Mouse (Mus musculus) lung, postnatal 0 days (tissue): ENCODE measurements at regions not wholly inside any gene's neighbourhood (a gene's known extent, or its start where the extent isn't known, plus 50 kb on each side); places are given as distances from the start of the nearest gene placed in this dataset.
A peak's percentile ranks its signal among the peaks of the same experiment; 100 is the strongest.

Experiments
- ATAC-seq: fragments of 200-750 bp; cut with Nextera tagmentation; 2 replicates; pipeline ENCODE4 v1.8.0; 2017; ENCODE audit warnings: moderate library complexity
- DNase-seq: peaks from one replicate; pipeline ENCODE4 v3.0.0-alpha.2; 2016; ENCODE audit warnings: low spot score
- H3K27ac ChIP-seq: fragments of 300-500 bp; sonication (generic); 2 replicates; pipeline ENCODE4 v1.5.1; 2014; ENCODE audit warnings: antibody characterized with exemption, mild to moderate bottlenecking, low read length, mixed read lengths
- H3K27me3 ChIP-seq: fragments of 300-500 bp; sonication (generic); replicated peaks from 2 replicates; pipeline ENCODE4 v1.6.1; 2014; ENCODE audit warnings: low read length, mixed read lengths; ENCODE audit not compliant: insufficient read depth
- H3K36me3 ChIP-seq: fragments of 300-500 bp; sonication (generic); 2 replicates; pipeline ENCODE4 v1.6.1; 2014; ENCODE audit warnings: low read length, mixed read lengths; ENCODE audit not compliant: insufficient read depth
- H3K4me1 ChIP-seq: fragments of 300-500 bp; sonication (generic); 2 replicates; pipeline ENCODE4 v1.6.1; 2014; ENCODE audit warnings: antibody characterized with exemption, low read depth, low read length, mixed read lengths; ENCODE audit not compliant: insufficient read depth
- H3K4me2 ChIP-seq: fragments of 300-500 bp; sonication (generic); replicated peaks from 2 replicates; pipeline ENCODE4 v1.6.1; 2014; ENCODE audit warnings: low read depth, mild to moderate bottlenecking, low read length, moderate library complexity, mixed read lengths
- H3K4me3 ChIP-seq: fragments of 300-500 bp; sonication (generic); 2 replicates; pipeline ENCODE4 v1.5.1; 2014; ENCODE audit warnings: low read depth, low read length
- H3K9ac ChIP-seq: fragments of 300-500 bp; sonication (generic); replicated peaks from 2 replicates; pipeline ENCODE4 v1.6.1; 2014; ENCODE audit warnings: low read depth, mild to moderate bottlenecking
- H3K9me3 ChIP-seq: fragments of 300-500 bp; sonication (generic); 2 replicates; pipeline ENCODE4 v1.6.1; 2016; ENCODE audit warnings: low read length, mixed read lengths
- CTCF ChIP-seq: IDR thresholded peaks from 2 replicates; pipeline ENCODE4 v1.5.1; 2016; ENCODE audit warnings: antibody characterized with exemption, mild to moderate bottlenecking
- EP300 ChIP-seq: IDR thresholded peaks from 2 replicates; pipeline ENCODE4 v1.6.1; 2016; ENCODE audit warnings: antibody characterized with exemption, mild to moderate bottlenecking, control low read depth
- WGBS: fragments of 180-500 bp; shearing (Covaris S2); extraction: QIAGEN DNeasy Blood & Tissue Kit; methylation state at CpG from one replicate; pipeline ENCODE4 v1.1.7; 2014; 5-methylcytosine and 5-hydroxymethylcytosine counted together

DNA sequence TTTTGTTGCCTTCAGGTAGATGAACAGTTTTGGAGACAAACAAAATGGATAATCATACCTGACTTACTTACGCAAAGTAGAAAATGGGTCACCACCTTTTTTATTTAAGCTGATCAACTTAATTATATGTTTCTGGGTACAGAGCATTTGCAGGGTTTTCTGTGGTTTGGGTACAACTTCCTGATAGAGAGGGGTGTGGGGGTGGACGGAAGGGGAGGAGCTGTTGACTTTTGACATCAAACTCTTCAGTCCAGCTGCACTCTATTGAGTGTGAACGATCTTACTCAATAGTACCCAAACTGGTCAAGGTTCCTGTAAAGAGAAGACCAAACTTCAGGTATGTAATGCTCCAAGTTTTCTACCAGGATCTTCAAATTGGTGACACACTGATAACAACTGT, 316.0 kb upstream of the Satb1 start:
- no peak overlapping the region for H3K4me3 ChIP-seq
- no peaks in the 10 kb centered on the region for H3K36me3 ChIP-seq
- no peak for ATAC-seq
- H3K4me1 ChIP-seq, result no peaks in the 10 kb centered on the region
- H3K9me3 ChIP-seq, result no peaks in the 10 kb centered on the region
- no peak for DNase-seq
- H3K27me3 ChIP-seq, result no peaks in the 10 kb centered on the region
- 81% methylated on average over 3 of the region's 3 CpGs for whole genome bisulfite sequencing
- no peak for TF ChIP-seq EP300
- no peak for TF ChIP-seq CTCF
- no peak overlapping the region for H3K4me2 ChIP-seq
- no peak overlapping the region for H3K9ac ChIP-seq
- no peak overlapping the region for H3K27ac ChIP-seq

DNA sequence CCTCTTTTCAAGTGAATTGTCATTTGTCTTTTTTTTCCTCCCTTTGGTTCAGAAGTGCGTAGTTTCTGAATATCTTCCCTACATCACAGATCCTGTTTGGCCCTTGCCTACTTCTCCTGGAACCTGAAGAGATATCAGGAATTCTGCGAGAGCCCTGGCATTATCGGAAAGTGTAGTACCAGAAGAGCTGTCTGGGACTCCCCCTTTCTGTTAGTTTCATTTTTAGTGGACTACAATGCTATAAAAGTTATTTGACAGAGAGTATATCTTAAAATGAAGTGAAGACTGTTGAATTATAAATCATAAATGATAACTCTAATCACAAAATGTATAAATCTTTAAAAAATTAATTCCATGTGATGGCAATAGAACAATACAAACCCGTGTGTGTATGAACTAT, 270.8 kb upstream of the Satb1 start:
- H3K4me2 ChIP-seq, result no peak overlapping the region
- H3K27me3 ChIP-seq, result no peaks in the 10 kb centered on the region
- H3K4me1 ChIP-seq, result no peaks in the 10 kb centered on the region
- WGBS, result 82% methylated on average over 4 of the region's 4 CpGs
- H3K9me3 ChIP-seq, result no peaks in the 10 kb centered on the region
- H3K27ac ChIP-seq, result no peak overlapping the region
- DNase-seq (no peak), ATAC-seq (no peak)
- H3K36me3 ChIP-seq, result no peaks in the 10 kb centered on the region
- H3K9ac ChIP-seq, result no peak overlapping the region
- TF ChIP-seq CTCF (no peak), EP300 (no peak)
- no peak overlapping the region for H3K4me3 ChIP-seq

DNA sequence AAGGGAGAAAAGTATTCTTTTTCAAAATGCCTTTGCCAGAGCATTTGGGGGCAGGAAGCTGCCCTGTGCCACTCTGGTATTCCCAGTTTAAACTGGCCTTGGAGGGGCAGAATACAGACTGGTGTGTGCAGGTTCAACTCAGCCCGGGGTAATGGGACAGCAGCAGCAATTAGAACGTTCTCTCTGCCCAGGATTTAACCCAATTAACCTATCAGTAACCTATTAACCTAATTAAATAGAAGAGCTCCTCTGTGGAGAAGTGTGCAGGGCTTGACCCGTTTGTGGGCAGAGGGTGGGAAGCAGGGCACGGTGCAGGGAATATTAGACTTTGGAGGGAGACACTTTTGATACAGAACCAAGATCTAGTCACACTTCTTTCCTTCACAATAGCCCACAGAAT, 252.7 kb upstream of the Satb1 start:
- Histone ChIP-seq H3K9ac (no peak overlapping the region), H3K36me3 (no peaks in the 10 kb centered on the region)
- WGBS, result 47% methylated on average over 4 of the region's 4 CpGs

DNA sequence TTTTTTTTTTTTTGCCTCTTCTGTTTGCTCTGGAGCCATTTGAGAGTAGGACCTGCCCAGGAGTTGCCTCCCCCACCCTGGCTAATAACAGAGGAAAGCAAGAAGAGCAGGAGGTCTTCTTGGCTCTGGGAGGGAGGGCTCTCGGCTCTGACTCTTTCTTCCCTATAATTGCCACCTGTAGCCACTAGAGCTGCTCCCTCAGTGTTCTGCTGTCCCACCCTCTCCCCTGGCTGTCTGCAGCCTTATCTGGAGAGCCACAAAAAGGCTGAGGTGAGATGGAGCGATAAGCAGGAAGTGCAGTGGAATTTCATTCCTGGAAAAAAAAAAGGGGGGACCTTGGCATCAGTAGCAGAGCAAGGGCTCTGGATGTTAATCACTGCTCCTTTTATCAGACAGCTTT, 251.4 kb upstream of the Satb1 start:
- TF ChIP-seq EP300, result no peak
- no peak for TF ChIP-seq CTCF
- H3K4me3 ChIP-seq, result no peak overlapping the region
- ATAC-seq, result no peak

More for the DNA sequence above, 252.7 kb upstream of the Satb1 start:
- Histone ChIP-seq H3K4me1 (no peaks in the 10 kb centered on the region), H3K27me3 (no peaks in the 10 kb centered on the region), H3K9me3 (no peaks in the 10 kb centered on the region), H3K4me2 (no peak overlapping the region), H3K27ac (no peak overlapping the region), H3K4me3 (no peak overlapping the region)
- TF ChIP-seq EP300, result no peak
- TF ChIP-seq CTCF, result no peak
- ATAC-seq (no peak), DNase-seq (no peak)

DNA sequence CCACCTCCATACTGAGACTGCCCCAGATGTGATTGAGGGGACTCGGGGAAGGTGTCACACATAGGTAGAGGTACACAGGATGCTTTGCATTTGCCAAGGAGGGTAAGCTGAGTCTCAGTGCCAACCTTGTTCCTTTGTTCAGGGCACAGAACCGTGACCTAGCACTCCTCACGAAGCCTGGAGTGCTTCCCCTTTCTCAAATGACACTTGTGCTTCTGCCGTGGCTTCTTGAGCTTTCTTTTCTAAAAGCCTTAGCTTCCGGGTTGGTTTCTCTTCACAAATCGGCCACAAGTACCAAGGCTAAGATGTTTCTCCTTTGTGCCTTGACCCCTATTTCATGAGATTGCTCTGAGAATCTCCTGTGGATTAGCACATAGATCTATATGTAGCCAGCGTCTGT, 246.2 kb upstream of the Satb1 start:
- H3K4me3 ChIP-seq, result no peak overlapping the region
- H3K27ac ChIP-seq, result no peak overlapping the region
- WGBS, result 55% methylated on average over 7 of the region's 7 CpGs
- H3K4me1 ChIP-seq, result no peaks in the 10 kb centered on the region
- H3K36me3 ChIP-seq, result no peaks in the 10 kb centered on the region
- DNase-seq, result no peak
- H3K4me2 ChIP-seq, result no peak overlapping the region
- ATAC-seq, result no peak
- TF ChIP-seq EP300 (no peak), CTCF (no peak)
- H3K27me3 ChIP-seq, result no peaks in the 10 kb centered on the region
- H3K9me3 ChIP-seq, result no peaks in the 10 kb centered on the region
- H3K9ac ChIP-seq, result no peak overlapping the region

More for the DNA sequence above, 251.4 kb upstream of the Satb1 start:
- Histone ChIP-seq H3K9ac (no peak overlapping the region), H3K27ac (no peak overlapping the region), H3K4me2 (0 out of 2 replicates have a peak overlapping the region, but pooled peaks have one; percentile 6), H3K4me1 (no peaks in the 10 kb centered on the region), H3K36me3 (no peaks in the 10 kb centered on the region), H3K9me3 (no peaks in the 10 kb centered on the region), H3K27me3 (no peaks in the 10 kb centered on the region)
- DNase-seq, result no peak
- WGBS, result 22% methylated on average over 2 of the region's 2 CpGs

DNA sequence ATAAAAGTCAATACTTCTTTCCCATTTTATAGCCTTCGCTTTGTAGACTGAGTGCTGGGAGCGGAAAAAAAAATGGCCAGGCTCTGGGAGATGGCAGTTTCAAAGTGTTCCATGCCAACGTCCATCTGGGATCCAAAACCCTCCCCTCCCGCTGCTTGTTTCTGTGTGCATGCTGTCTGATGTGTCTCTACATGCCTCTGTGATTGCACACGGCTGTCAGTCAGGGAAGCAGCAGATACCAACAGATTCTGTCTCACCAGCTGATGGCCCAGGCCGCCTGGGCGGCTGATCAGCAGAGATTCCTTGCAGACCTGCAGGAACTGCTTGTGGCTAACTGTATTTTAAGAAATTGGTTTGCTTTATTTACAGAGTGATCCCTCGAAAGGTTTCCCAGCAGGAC, 245.4 kb upstream of the Satb1 start:
- WGBS, result 71% methylated on average over 8 of the region's 8 CpGs
- Histone ChIP-seq H3K27me3 (no peaks in the 10 kb centered on the region), H3K36me3 (no peaks in the 10 kb centered on the region), H3K4me1 (no peaks in the 10 kb centered on the region), H3K27ac (no peak overlapping the region), H3K9ac (no peak overlapping the region), H3K9me3 (no peaks in the 10 kb centered on the region), H3K4me2 (no peak overlapping the region), H3K4me3 (no peak overlapping the region)
- TF ChIP-seq EP300 (no peak), CTCF (no peak)
- no peak for ATAC-seq
- DNase-seq, result no peak

DNA sequence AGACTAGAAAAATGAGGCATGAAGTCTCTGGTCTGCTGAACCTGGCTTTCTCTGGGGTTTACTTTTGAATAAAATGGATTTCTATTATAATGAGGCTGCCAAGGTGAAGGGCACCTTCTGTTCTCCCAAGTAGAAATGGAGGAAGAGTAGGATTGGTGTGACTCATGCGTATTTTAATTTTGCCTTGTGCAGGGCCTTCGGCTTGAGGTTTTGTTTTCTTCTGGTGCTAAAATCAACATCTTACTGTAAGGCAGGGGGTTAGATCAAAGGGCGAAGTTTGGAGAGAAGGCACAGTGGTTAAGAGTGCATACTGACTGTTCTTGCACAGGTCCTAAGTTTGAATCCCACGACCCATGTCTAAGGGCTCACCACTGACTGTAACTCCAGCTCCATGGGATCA, 244.9 kb upstream of the Satb1 start:
- no peaks in the 10 kb centered on the region for H3K4me1 ChIP-seq
- H3K27me3 ChIP-seq, result no peaks in the 10 kb centered on the region
- H3K4me3 ChIP-seq, result no peak overlapping the region
- 84% methylated on average over 4 of the region's 4 CpGs for WGBS
- H3K36me3 ChIP-seq, result no peaks in the 10 kb centered on the region
- H3K9ac ChIP-seq, result no peak overlapping the region
- DNase-seq (no peak), ATAC-seq (no peak)
- H3K9me3 ChIP-seq, result no peaks in the 10 kb centered on the region
- no peak for TF ChIP-seq EP300
- no peak for TF ChIP-seq CTCF
- no peak overlapping the region for H3K4me2 ChIP-seq
- H3K27ac ChIP-seq, result no peak overlapping the region
